Mouse (Mus musculus): ENCODE measurements around the gene Adamts20. TPM values are rescaled to one million over a fixed set of nuclear protein-coding genes. Genes with fewer than 3 reads are reported as not detected.

Gene Adamts20
- total and polyA plus RNA-seq, 3 experiments: 2.1 to 3.6 TPM; not detected in 1

DNA sequence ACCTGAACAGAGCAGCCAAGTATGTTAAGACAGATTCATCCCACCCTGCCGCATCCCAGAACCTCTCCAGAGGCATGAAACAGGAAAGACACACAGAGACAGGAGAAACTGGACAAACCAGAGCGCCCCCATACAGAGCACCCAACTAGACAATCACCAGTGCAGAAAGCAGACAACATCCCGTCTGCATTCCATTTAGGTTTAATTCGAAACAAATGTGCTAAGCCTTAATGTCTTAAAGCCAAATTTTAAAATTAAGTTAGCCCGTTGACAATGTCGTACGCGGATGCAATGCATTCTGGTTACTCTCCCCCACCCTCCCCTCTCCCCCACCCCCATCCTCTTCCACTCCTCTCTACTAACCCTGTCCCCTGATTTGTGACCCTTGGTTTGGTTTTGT is 126.2 kb downstream of the Adamts20 start:
- H3K4me3 ChIP-seq (ENCODE audit: control insufficient read depth in 1 of 2, insufficient read depth in 1 of 2, low read depth in 2 of 2, low read length in 2 of 2): no peak overlapping the region
- H3K79me2 ChIP-seq (ENCODE audit: control insufficient read depth, insufficient read depth, low read length, poor library complexity): no peaks in the 10 kb centered on the region
- no peaks in the 10 kb centered on the region for H3K4me1 ChIP-seq (ENCODE audit: control insufficient read depth in 1 of 2, insufficient read depth in 2 of 2, low read length in 2 of 2)
- no peaks in the 10 kb centered on the region for H3K27me3 ChIP-seq (ENCODE audit: control insufficient read depth in 1 of 2, insufficient read depth in 2 of 2, low read length in 2 of 2)
- no peak for TF ChIP-seq POLR2A (IDR thresholded peaks at IDR 0.05; ENCODE audit: control insufficient read depth in 1 of 2, insufficient read depth in 1 of 2, low read depth in 1 of 2, low read length in 2 of 2, poor library complexity in 1 of 2)
- TF ChIP-seq JUND (IDR thresholded peaks at IDR 0.05; ENCODE audit: low read depth, low read length): no peak
- no peak for TF ChIP-seq POLR2AphosphoS2 (IDR thresholded peaks at IDR 0.05; ENCODE audit: low read length)
- no peak for TF ChIP-seq ETS1 (IDR thresholded peaks at IDR 0.05; ENCODE audit: low read depth, low read length)
- no peak for TF ChIP-seq MAFK (IDR thresholded peaks at IDR 0.05; ENCODE audit: borderline replicate concordance, low read depth, low read length)
- no peak for TF ChIP-seq TBP (IDR thresholded peaks at IDR 0.05; ENCODE audit: low read depth, low read length)
- no peak for TF ChIP-seq MAZ (IDR thresholded peaks at IDR 0.05; ENCODE audit: low read depth, low read length)
- TF ChIP-seq E2F4 (IDR thresholded peaks at IDR 0.05; ENCODE audit: borderline replicate concordance, low read depth, low read length): no peak
- no peak for TF ChIP-seq EP300 (IDR thresholded peaks at IDR 0.05; ENCODE audit: low read depth in 1 of 2, low read length in 2 of 2)
- TF ChIP-seq GATA1 (IDR thresholded peaks at IDR 0.05; ENCODE audit: low read depth, low read length): no peak
- no peak for TF ChIP-seq MYB (IDR thresholded peaks at IDR 0.05; ENCODE audit: low read depth, low read length)
- TF ChIP-seq BHLHE40 (IDR thresholded peaks at IDR 0.05; ENCODE audit: borderline replicate concordance, low read depth, low read length): no peak
- no peak for TF ChIP-seq MAX (IDR thresholded peaks at IDR 0.05; ENCODE audit: low read length)
- TF ChIP-seq ZNF384 (IDR thresholded peaks at IDR 0.05; ENCODE audit: low read depth, low read length): no peak
- TF ChIP-seq USF1 (IDR thresholded peaks at IDR 0.05; ENCODE audit: low read depth, low read length): no peak
- TF ChIP-seq MEF2A (IDR thresholded peaks at IDR 0.05; ENCODE audit: extremely low read depth, insufficient replicate concordance, low read depth, low read length, poor library complexity, severe bottlenecking): no peak
- no peak for TF ChIP-seq CHD2 (IDR thresholded peaks at IDR 0.05; ENCODE audit: low read length)
- TF ChIP-seq MYC (IDR thresholded peaks at IDR 0.05; ENCODE audit: low read depth, low read length): no peak
- TF ChIP-seq NELFE (IDR thresholded peaks at IDR 0.05; ENCODE audit: low read depth, low read length): no peak
- H3K9me3 ChIP-seq (replicated peaks; ENCODE audit: insufficient read depth, low read length): no peaks in the 10 kb centered on the region
- H3K9ac ChIP-seq (ENCODE audit: control insufficient read depth, low read depth, low read length, poor library complexity, severe bottlenecking): no peak overlapping the region
- H3K27ac ChIP-seq (ENCODE audit: control insufficient read depth, low read depth, low read length): no peak overlapping the region
- H3K36me3 ChIP-seq (ENCODE audit: control insufficient read depth in 1 of 2, insufficient read depth in 2 of 2, low read length in 2 of 2): no peaks in the 10 kb centered on the region
- DNase-seq (ENCODE audit: low read depth, low spot score): no peak

DNA sequence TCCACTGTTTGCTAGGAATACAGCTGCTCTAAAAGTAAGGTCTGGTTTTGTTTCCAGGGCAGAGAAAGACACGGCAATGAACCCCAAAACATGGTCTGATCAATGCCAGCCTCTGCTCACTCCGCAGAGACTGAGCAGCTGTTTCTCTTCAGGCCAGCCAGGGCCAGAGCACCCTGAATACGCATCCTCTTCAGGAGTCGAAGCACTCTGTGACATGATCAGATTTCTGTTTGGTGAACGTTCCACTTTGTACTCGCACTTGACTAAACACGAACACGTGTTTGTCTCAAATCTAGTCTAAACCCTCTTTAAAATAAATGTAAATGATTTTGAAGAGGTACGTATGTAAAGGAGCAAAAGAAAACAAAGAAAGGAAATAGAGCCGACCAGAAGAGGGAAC is 130.6 kb downstream of the Adamts20 start:
- no peak for DNase-seq (ENCODE audit: low read depth, low spot score)
- Histone ChIP-seq H3K27me3 (ENCODE audit: control insufficient read depth in 1 of 2, insufficient read depth in 2 of 2, low read length in 2 of 2) (no peaks in the 10 kb centered on the region), H3K9me3 (replicated peaks; ENCODE audit: insufficient read depth, low read length) (no peaks in the 10 kb centered on the region)

More for the DNA sequence above, 130.6 kb downstream of the Adamts20 start:
- no peaks in the 10 kb centered on the region for H3K36me3 ChIP-seq (ENCODE audit: control insufficient read depth in 1 of 2, insufficient read depth in 2 of 2, low read length in 2 of 2)
- H3K4me1 ChIP-seq (ENCODE audit: control insufficient read depth in 1 of 2, insufficient read depth in 2 of 2, low read length in 2 of 2): no peaks in the 10 kb centered on the region
- no peak for TF ChIP-seq NRF1 (IDR thresholded peaks at IDR 0.05; ENCODE audit: insufficient read depth, low read depth, low read length, poor library complexity, severe bottlenecking)
- no peak for TF ChIP-seq CHD2 (IDR thresholded peaks at IDR 0.05; ENCODE audit: low read length)
- TF ChIP-seq NELFE (IDR thresholded peaks at IDR 0.05; ENCODE audit: low read depth, low read length): no peak
- TF ChIP-seq CTCF (IDR thresholded peaks at IDR 0.05 in 2 of 3, conservative IDR thresholded peaks at IDR 0.05 in 1 of 3; ENCODE audit: control insufficient read depth in 1 of 3, insufficient read depth in 1 of 3, low read depth in 2 of 3, low read length in 3 of 3, poor library complexity in 1 of 3, severe bottlenecking in 1 of 3): no peak
- TF ChIP-seq MEF2A (IDR thresholded peaks at IDR 0.05; ENCODE audit: extremely low read depth, insufficient replicate concordance, low read depth, low read length, poor library complexity, severe bottlenecking): no peak
- no peak for TF ChIP-seq MXI1 (IDR thresholded peaks at IDR 0.05; ENCODE audit: low read depth, low read length)
- no peak overlapping the region for H3K9ac ChIP-seq (ENCODE audit: control insufficient read depth, low read depth, low read length, poor library complexity, severe bottlenecking)
- no peaks in the 10 kb centered on the region for H3K79me2 ChIP-seq (ENCODE audit: control insufficient read depth, insufficient read depth, low read length, poor library complexity)
- no peak overlapping the region for H3K4me3 ChIP-seq (ENCODE audit: control insufficient read depth in 1 of 2, insufficient read depth in 1 of 2, low read depth in 2 of 2, low read length in 2 of 2)
- H3K27ac ChIP-seq (ENCODE audit: control insufficient read depth, low read depth, low read length): no peak overlapping the region

Data from MEL (cell line).